Mouse (Mus musculus) thymus, postnatal 25 days (tissue): ENCODE measurements at regions not wholly inside any gene's neighbourhood (a gene's known extent, or its start where the extent isn't known, plus 50 kb on each side); places are given as distances from the start of the nearest gene placed in this dataset.
A peak's percentile ranks its signal among the peaks of the same experiment; 100 is the strongest.

Source experiments
- DNase-seq: peaks from one replicate; pipeline ENCODE4 v3.0.0; 2022

- DNase-seq = no peak
These were observed 2851.6 kb upstream of the Gm6569 start for GRCm38 (mm10) chr15:70982719-70983118.

- DNase-seq = no peak
These were observed 2846.3 kb upstream of the Gm6569 start for GRCm38 (mm10) chr15:70987973-70988570.

- DNase-seq = no peak
These were observed 2841.0 kb upstream of the Gm6569 start for GRCm38 (mm10) chr15:70993397-70993796.

GRCm38 (mm10) chr15:71010362-71010761 lies 2824.0 kb upstream of the Gm6569 start:
- DNase-seq = no peak

- DNase-seq = no peak
These were observed 2823.6 kb upstream of the Gm6569 start for GRCm38 (mm10) chr15:71010773-71011172.

GRCm38 (mm10) chr15:71054251-71054852 lies 2780.0 kb upstream of the Gm6569 start:
- DNase-seq = no peak

GRCm38 (mm10) chr15:71086367-71086997 lies 2747.9 kb upstream of the Gm6569 start:
- no peak for DNase-seq

- DNase-seq = no peak
These were observed 2735.2 kb upstream of the Gm6569 start for GRCm38 (mm10) chr15:71099111-71099510.

- DNase-seq = no peak
These were observed 2704.6 kb upstream of the Gm6569 start for GRCm38 (mm10) chr15:71129802-71130201.

- no peak for DNase-seq
These were observed 2676.7 kb upstream of the Gm6569 start for GRCm38 (mm10) chr15:71157680-71158079.

GRCm38 (mm10) chr15:71162097-71162496 lies 2672.3 kb upstream of the Gm6569 start:
- DNase-seq = no peak

- no peak for DNase-seq
These were observed 2639.2 kb upstream of the Gm6569 start for GRCm38 (mm10) chr15:71195011-71195739.

- peak; percentile 4 for DNase-seq
These were observed 2593.6 kb upstream of the Gm6569 start for GRCm38 (mm10) chr15:71240647-71241351.

- DNase-seq = no peak
These were observed 2590.8 kb upstream of the Gm6569 start for GRCm38 (mm10) chr15:71243539-71243938.

GRCm38 (mm10) chr15:71275876-71276565 lies 2558.3 kb upstream of the Gm6569 start:
- no peak for DNase-seq

GRCm38 (mm10) chr15:71276566-71276912 lies 2557.8 kb upstream of the Gm6569 start:
- DNase-seq = no peak

GRCm38 (mm10) chr15:71277388-71277787 lies 2557.0 kb upstream of the Gm6569 start:
- no peak for DNase-seq

- DNase-seq = no peak
These were observed 2550.6 kb upstream of the Gm6569 start for GRCm38 (mm10) chr15:71283775-71284174.

- no peak for DNase-seq
These were observed 2531.8 kb upstream of the Gm6569 start for GRCm38 (mm10) chr15:71302541-71302940.

GRCm38 (mm10) chr15:71310230-71310629 lies 2524.1 kb upstream of the Gm6569 start:
- no peak for DNase-seq

- DNase-seq = no peak
These were observed 2507.8 kb upstream of the Gm6569 start for GRCm38 (mm10) chr15:71326596-71326995.

- DNase-seq = no peak
These were observed 2476.1 kb upstream of the Gm6569 start for GRCm38 (mm10) chr15:71358189-71358790.
